Mouse (Mus musculus) kidney, adult 2 months (tissue): ENCODE results near the gene Pdgfb.

ENCODE experiments used
- CTCF ChIP-seq: fragments of 200-500 bp; conservative IDR thresholded peaks from 2 replicates; pipeline ENCODE4 v1.5.1; 2011; ENCODE audit warnings: low read depth, mild to moderate bottlenecking, control low read depth, low read length, moderate library complexity, mixed read lengths; ENCODE audit not compliant: insufficient read depth, insufficient read length
- POLR2A ChIP-seq: fragments of 200-500 bp; IDR thresholded peaks from one replicate; pipeline ENCODE4 v1.6.1; 2011; ENCODE audit warnings: low read depth, low read length, control low read depth

DNA sequence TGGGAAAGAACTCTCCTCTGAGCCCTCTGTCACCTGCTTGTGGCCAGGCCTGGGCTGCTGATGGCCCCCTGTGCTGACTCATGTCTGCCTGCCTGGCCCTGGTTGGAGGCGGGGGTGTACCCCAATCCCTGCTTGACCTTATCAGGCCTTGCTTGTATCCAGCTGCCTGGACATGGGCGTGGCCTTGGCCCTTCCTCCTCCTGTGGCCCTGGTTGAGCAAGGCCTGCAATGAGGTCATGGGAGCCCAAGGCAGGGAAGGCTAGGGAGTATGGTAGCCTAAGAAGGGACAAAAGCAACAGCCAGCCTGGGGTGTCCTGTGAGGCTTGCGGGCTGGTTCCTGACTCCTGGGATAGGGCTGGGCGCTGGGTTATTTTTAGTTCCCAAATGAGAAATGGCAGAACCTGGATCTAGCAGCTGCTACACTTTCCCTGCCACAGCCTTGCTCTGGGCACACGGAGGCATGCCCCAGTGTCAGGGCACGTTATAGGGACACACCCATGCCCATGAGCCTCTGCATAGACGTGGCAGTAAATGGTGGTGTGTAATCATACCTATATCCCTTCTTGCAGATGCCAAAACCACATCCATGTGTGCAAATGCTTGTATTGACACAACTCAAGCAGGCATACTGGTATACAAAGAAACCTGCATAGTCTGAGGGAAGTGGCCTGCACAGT lies 39.4 kb upstream of the Pdgfb start:
- TF ChIP-seq CTCF (no peak), POLR2A (no peak)
